Mouse (Mus musculus): ENCODE measurements around the gene Uchl3. TPM values are rescaled to one million over a fixed set of nuclear protein-coding genes. Genes with fewer than 3 reads are reported as not detected.

Uchl3 gene
- total and polyA plus RNA-seq, 2 experiments from 2014 or later = 101 to 273 TPM

DNA sequence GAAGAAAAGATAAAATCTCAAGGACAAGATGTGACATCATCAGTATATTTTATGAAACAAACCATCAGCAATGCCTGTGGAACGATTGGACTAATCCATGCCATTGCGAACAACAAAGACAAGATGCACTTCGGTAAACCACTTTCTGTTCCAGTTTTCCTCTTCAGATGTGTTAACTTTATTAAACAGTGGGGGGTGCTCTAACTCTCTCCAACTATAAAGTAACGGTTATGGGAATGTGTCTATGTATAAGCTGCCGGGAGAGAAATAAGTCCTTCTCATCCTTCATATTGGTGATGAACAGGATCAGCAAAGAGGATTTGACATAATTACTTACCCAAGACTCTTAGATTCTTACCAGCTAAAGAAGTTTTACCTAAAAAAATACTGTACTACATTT lies 12.8 kb downstream of the Uchl3 start:
- H3K9ac ChIP-seq = no peak overlapping the region
- H3K27ac ChIP-seq (ENCODE audit: low read depth, low read length) = no peak overlapping the region
- H3K4me2 ChIP-seq (ENCODE audit: low read depth) = no peak overlapping the region
- no peaks in the 10 kb centered on the region for H3K27me3 ChIP-seq (ENCODE audit: insufficient read depth, low read length)
- H3K9me3 ChIP-seq (ENCODE audit: low read length) = no peaks in the 10 kb centered on the region
- DNase-seq (peak; percentile 13), ATAC-seq (no peak)
- 0 out of 2 replicates have a peak, but pooled peaks have one; percentile 7 for TF ChIP-seq CTCF (IDR thresholded peaks at IDR 0.05; ENCODE audit: low read depth)
- peaks cover 33% of the 10 kb centered on the region for H3K36me3 ChIP-seq (ENCODE audit: insufficient read depth)
- H3K4me1 ChIP-seq (ENCODE audit: insufficient read depth) = no peaks in the 10 kb centered on the region
- H3K4me3 ChIP-seq (ENCODE audit: low read depth, low read length) = no peak overlapping the region
- WGBS = 81% methylated on average over 5 of the region's 5 CpGs

DNA sequence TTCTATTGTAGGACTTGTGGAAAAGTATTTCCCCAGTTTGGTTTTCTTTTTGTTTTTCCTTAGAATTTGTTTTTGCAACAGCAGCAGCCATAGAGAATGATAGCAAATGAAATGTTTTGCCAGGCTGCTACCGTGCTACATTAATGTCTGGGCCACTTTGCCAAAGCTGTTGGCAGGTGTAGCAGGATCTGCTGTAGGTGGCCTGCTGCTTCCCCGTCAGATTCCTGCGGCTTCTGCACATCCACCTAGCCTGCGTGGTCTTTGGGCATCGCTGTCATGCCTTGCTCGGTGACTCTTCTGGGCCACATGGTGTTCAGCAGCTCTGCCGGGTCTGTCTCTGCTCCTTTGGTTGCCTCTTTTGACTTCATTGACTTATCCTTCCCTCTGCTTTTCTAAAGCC lies 14.9 kb downstream of the Uchl3 start:
- Histone ChIP-seq H3K36me3 (ENCODE audit: insufficient read depth) (peaks cover 31% of the 10 kb centered on the region), H3K27me3 (ENCODE audit: insufficient read depth, low read length) (no peaks in the 10 kb centered on the region), H3K9me3 (ENCODE audit: low read length) (no peaks in the 10 kb centered on the region), H3K9ac (no peak overlapping the region), H3K4me3 (ENCODE audit: low read depth, low read length) (no peak overlapping the region), H3K27ac (ENCODE audit: low read depth, low read length) (no peak overlapping the region), H3K4me2 (ENCODE audit: low read depth) (no peak overlapping the region), H3K4me1 (ENCODE audit: insufficient read depth) (no peaks in the 10 kb centered on the region)
- 85% methylated on average over 7 of the region's 7 CpGs for WGBS
- ATAC-seq (no peak), DNase-seq (no peak)
- TF ChIP-seq CTCF (IDR thresholded peaks at IDR 0.05; ENCODE audit: low read depth) = no peak

DNA sequence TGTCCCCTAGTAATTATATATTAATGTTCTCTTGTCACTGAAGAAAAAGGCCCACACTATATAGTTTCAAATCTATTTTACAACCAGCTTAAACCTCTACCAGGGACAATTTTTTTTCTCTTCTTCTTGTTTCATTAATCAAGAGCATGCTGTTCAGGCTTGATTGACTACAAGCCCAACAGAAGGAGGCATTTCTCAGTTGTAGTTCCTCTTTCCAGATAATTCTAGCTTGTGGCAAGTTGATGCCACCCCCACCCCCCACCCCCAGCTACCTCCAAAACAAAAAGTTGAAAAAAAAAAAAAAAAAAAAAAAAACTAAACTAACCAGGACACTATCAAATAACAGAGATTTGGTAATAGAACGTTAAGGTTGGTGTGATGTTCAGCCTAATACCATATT lies 18.5 kb downstream of the Uchl3 start:
- 96% methylated on average over 1 of the region's 1 CpGs for WGBS

DNA sequence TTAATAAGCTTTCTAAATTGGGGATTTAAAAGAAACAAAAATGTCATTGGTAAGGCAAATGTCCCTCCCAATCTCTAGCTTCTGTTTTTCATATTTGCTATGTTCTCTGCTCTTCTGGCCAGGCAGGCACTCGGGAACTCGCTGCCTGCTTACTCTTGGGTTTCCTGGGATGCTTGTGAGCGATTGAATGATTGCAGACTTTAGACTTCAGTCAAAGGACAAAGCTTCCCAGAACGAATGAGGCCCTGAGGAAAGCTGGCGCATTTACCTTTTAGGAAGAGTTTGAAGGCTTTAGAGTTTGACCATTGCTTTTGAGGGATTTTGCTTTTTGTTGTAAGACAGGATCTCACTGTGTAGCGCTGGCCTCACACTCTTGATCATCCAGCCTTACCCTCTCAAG lies 33.9 kb downstream of the Uchl3 start:
- WGBS = 89% methylated on average over 6 of the region's 6 CpGs
- ATAC-seq (no peak), DNase-seq (no peak)
- Histone ChIP-seq H3K9ac (no peak overlapping the region), H3K36me3 (ENCODE audit: insufficient read depth) (peaks cover 8% of the 10 kb centered on the region; the same call in 1 of the 2 replicates), H3K9me3 (ENCODE audit: low read length) (no peaks in the 10 kb centered on the region), H3K27me3 (ENCODE audit: insufficient read depth, low read length) (no peaks in the 10 kb centered on the region), H3K4me1 (ENCODE audit: insufficient read depth) (no peaks in the 10 kb centered on the region), H3K27ac (ENCODE audit: low read depth, low read length) (no peak overlapping the region), H3K4me2 (ENCODE audit: low read depth) (no peak overlapping the region), H3K4me3 (ENCODE audit: low read depth, low read length) (no peak overlapping the region)
- TF ChIP-seq CTCF (IDR thresholded peaks at IDR 0.05; ENCODE audit: low read depth) = no peak

More for the DNA sequence above, 18.5 kb downstream of the Uchl3 start:
- peaks cover 35% of the 10 kb centered on the region for H3K36me3 ChIP-seq (ENCODE audit: insufficient read depth)
- H3K27ac ChIP-seq (ENCODE audit: low read depth, low read length) = no peak overlapping the region
- H3K27me3 ChIP-seq (ENCODE audit: insufficient read depth, low read length) = no peaks in the 10 kb centered on the region
- no peak overlapping the region for H3K9ac ChIP-seq
- no peak overlapping the region for H3K4me3 ChIP-seq (ENCODE audit: low read depth, low read length)
- no peaks in the 10 kb centered on the region for H3K9me3 ChIP-seq (ENCODE audit: low read length)
- H3K4me2 ChIP-seq (ENCODE audit: low read depth) = no peak overlapping the region
- H3K4me1 ChIP-seq (ENCODE audit: insufficient read depth) = no peaks in the 10 kb centered on the region
- DNase-seq (no peak), ATAC-seq (no peak)
- TF ChIP-seq CTCF (IDR thresholded peaks at IDR 0.05; ENCODE audit: low read depth) = no peak

DNA sequence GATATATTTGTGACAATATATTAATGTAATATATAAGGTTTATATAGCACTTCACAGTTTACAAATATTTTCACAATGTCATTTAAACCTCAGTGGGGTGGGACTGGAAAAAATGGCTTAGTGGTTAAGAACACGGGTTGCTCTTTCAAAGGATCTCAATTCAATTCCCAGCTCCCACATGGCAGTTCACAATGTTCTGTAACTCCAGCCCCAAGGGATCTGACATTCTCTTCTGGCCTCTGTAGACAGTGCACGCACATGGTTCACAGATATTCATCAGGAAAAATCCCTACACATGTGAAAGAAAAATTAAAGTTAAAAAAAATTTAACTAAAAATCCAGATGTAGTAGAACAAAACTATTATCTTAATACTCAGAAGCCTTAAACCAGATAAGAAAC lies 34.6 kb downstream of the Uchl3 start:
- no peak overlapping the region for H3K27ac ChIP-seq (ENCODE audit: low read depth, low read length)
- H3K9me3 ChIP-seq (ENCODE audit: low read length) = no peaks in the 10 kb centered on the region
- TF ChIP-seq CTCF (IDR thresholded peaks at IDR 0.05; ENCODE audit: low read depth) = no peak
- H3K36me3 ChIP-seq (ENCODE audit: insufficient read depth) = peaks cover 11% of the 10 kb centered on the region; the same call in 1 of the 2 replicates
- no peaks in the 10 kb centered on the region for H3K4me1 ChIP-seq (ENCODE audit: insufficient read depth)
- no peak overlapping the region for H3K9ac ChIP-seq
- 83% methylated on average over 2 of the region's 2 CpGs for WGBS
- no peak overlapping the region for H3K4me2 ChIP-seq (ENCODE audit: low read depth)
- DNase-seq = no peak
- H3K27me3 ChIP-seq (ENCODE audit: insufficient read depth, low read length) = no peaks in the 10 kb centered on the region
- no peak for ATAC-seq
- H3K4me3 ChIP-seq (ENCODE audit: low read depth, low read length) = no peak overlapping the region

DNA sequence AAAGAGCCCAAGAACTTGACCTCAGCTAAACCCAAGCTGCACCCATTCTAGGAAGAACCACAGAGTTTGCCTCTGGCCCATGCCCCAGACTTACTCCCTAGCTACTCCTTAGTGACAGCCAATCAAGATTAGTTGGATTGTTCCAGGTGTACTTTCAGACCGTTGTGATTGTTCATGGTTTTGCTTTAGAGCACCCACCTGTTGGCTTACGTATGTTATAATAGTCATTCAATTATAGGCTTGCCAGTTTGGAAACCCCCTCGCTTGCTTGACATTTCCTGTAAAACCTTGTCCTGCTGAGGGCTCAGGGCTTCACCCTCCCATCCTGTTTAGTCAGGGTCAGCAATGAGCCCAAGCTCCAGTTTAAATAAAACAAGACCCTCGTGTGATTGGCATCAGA lies 50.7 kb downstream of the Uchl3 start:
- H3K27ac ChIP-seq (ENCODE audit: low read depth, low read length) = no peak overlapping the region
- no peak overlapping the region for H3K4me2 ChIP-seq (ENCODE audit: low read depth)
- no peak for TF ChIP-seq CTCF (IDR thresholded peaks at IDR 0.05; ENCODE audit: low read depth)
- no peak overlapping the region for H3K9ac ChIP-seq
- ATAC-seq (no peak), DNase-seq (no peak)
- no peaks in the 10 kb centered on the region for H3K9me3 ChIP-seq (ENCODE audit: low read length)
- WGBS = 81% methylated on average over 4 of the region's 4 CpGs
- H3K36me3 ChIP-seq (ENCODE audit: insufficient read depth) = no peaks in the 10 kb centered on the region
- H3K27me3 ChIP-seq (ENCODE audit: insufficient read depth, low read length) = no peaks in the 10 kb centered on the region
- no peak overlapping the region for H3K4me3 ChIP-seq (ENCODE audit: low read depth, low read length)
- no peaks in the 10 kb centered on the region for H3K4me1 ChIP-seq (ENCODE audit: insufficient read depth)

DNA sequence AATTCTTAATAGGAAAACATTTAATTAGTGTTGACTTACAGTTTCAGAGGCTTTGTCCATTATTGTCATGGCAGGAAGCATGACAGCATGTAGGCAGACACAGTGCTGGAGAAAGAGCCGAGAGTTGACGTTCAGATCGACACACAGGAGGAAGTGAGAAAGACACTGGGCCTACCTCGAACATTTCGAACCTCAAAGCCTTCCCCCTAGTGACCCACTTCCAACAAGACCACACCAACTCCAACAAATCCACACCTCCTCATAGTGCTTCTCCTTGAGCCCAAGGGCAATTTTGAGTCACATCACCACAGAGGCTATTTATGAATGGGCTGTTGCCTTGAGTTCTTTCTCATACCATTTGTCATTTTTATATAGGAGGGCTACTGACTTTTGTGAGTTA lies 53.3 kb downstream of the Uchl3 start:
- no peak for DNase-seq
- WGBS = 90% methylated on average over 5 of the region's 5 CpGs
- Histone ChIP-seq H3K9ac (no peak overlapping the region), H3K27ac (ENCODE audit: low read depth, low read length) (no peak overlapping the region), H3K9me3 (ENCODE audit: low read length) (no peaks in the 10 kb centered on the region), H3K27me3 (ENCODE audit: insufficient read depth, low read length) (no peaks in the 10 kb centered on the region), H3K4me2 (ENCODE audit: low read depth) (no peak overlapping the region), H3K36me3 (ENCODE audit: insufficient read depth) (no peaks in the 10 kb centered on the region), H3K4me3 (ENCODE audit: low read depth, low read length) (no peak overlapping the region), H3K4me1 (ENCODE audit: insufficient read depth) (no peaks in the 10 kb centered on the region)
- TF ChIP-seq CTCF (IDR thresholded peaks at IDR 0.05; ENCODE audit: low read depth) = no peak
- no peak for ATAC-seq

DNA sequence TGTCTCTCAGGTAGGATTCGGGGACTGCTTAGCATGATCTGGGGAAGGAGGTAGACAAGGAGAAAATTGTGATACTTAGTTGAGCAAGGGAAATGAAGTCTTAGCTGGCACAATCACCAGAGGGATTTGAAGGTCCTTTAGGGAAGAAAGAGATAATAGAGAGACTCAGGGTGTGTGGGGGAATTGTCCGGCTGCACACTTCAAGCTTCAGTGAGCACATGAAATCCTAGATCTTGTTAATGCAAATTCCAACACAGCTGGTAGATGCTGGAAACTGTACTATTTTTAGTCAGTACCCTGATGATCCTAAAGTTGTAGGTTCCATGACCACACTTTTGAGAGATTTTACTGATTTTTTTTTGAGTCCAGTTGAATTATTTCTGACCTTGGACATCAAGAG lies 60.6 kb downstream of the Uchl3 start:
- Histone ChIP-seq H3K27me3 (ENCODE audit: insufficient read depth, low read length) (no peaks in the 10 kb centered on the region), H3K27ac (ENCODE audit: low read depth, low read length) (no peak overlapping the region), H3K4me1 (ENCODE audit: insufficient read depth) (no peaks in the 10 kb centered on the region), H3K9ac (no peak overlapping the region), H3K4me3 (ENCODE audit: low read depth, low read length) (no peak overlapping the region), H3K4me2 (ENCODE audit: low read depth) (no peak overlapping the region), H3K9me3 (ENCODE audit: low read length) (no peaks in the 10 kb centered on the region), H3K36me3 (ENCODE audit: insufficient read depth) (no peaks in the 10 kb centered on the region)
- DNase-seq (no peak), ATAC-seq (no peak)
- 58% methylated on average over 2 of the region's 2 CpGs for WGBS
- TF ChIP-seq CTCF (IDR thresholded peaks at IDR 0.05; ENCODE audit: low read depth) = no peak
